Mouse (Mus musculus) embryo, embryonic 10 days (tissue): ENCODE results near the gene Gm5244.

Source experiments
- DNase-seq: peaks from one replicate; pipeline ENCODE4 v3.0.0-alpha.2; 2015; ENCODE audit warnings: low spot score

Gene Gm5244

DNA sequence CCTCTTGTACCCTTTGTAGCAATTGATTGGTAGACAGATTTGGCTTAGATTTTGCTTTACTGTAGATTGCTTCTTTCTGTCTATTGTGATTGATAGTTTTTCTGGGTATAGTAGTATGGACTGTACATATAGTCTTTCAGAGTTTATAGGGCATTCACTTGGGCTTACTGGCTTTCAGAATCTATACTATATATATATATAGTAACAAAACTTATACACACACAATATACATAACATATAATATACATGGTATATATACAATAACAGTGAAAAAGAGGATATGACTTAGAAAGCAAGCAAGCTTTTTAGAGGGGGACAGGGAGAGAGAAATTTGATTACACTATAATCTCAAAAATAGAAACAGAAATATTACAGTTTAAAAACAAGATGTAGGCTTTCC is at the start of gene Gm5244:
Gene Gm5244 (plus strand): TSS at position 301 of the 400 bp plus-strand sequence.
- no peak for DNase-seq

GRCm38 (mm10) chr19:12797071-12797470 is 49.4 kb upstream of the Gm5244 start:
- peak; percentile 62 for DNase-seq

- DNase-seq, result no peak
Measured at GRCm38 (mm10) chr19:12798404-12798803, 48.1 kb upstream of the Gm5244 start.

DNA sequence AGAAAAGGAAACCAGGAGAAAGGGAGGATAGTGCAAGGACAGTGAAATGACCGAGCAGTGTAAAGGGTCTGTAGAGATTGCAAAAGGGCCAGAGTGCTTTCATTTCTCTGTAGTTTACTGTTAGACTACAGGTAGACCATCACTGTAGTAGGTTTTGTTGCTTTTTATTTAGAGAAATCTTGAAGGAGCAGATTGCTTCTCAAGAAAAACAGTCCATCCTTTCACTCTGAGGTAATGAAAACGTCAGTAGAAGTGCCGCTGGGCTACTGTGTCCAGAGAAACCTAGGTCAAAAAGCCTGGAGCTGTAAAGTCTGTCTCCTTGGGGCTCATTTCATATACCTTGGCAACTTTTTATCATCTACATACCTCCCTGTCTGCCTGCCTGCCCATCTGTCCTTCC is 47.4 kb upstream of the Gm5244 start:
- no peak for DNase-seq

- no peak for DNase-seq
Measured at GRCm38 (mm10) chr19:12800621-12801020, 45.9 kb upstream of the Gm5244 start.

GRCm38 (mm10) chr19:12801046-12801445 is 45.4 kb upstream of the Gm5244 start:
- no peak for DNase-seq

DNA sequence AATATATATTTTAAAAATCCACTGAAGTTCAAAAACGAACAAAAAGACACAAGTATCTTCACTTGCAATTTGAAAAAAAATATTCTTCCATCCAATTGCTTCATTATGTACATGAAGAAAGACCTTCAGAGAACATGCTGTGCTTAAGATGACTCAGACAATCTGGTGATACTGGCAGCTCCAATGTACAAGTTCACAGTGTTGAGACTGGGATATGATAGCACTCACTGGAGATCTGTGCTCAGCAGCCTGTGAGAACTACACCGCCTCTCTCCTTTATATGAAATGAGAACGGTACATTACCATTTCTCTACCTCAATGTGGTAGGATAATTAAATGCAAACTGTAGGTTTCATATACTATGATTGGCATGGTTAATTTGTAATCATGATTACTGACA is 43.7 kb upstream of the Gm5244 start:
- no peak for DNase-seq

GRCm38 (mm10) chr19:12804237-12804636 is 42.2 kb upstream of the Gm5244 start:
- DNase-seq, result no peak

- DNase-seq, result no peak
Measured at GRCm38 (mm10) chr19:12805730-12806129, 40.8 kb upstream of the Gm5244 start.

DNA sequence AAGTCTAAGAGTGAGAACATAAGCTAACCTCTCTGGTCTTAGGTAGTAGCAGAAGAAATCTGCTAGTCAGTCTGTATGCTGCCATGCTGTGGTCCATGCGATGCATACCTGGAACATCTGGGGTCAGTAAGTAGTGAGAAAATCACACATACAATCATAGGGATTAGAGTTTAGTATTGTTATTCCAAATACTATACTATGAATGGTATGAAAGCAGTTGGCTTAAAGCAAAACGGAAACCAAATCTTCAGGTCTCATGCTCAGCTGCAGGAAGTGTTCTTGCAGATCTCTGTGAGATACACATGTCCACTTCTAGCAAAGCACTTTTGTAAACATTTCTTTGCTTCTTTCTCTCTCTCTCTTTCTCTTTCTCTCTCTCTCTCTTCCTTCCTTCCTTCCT is 40.3 kb upstream of the Gm5244 start:
- no peak for DNase-seq

GRCm38 (mm10) chr19:12812644-12813364 is 33.7 kb upstream of the Gm5244 start:
- no peak for DNase-seq

DNA sequence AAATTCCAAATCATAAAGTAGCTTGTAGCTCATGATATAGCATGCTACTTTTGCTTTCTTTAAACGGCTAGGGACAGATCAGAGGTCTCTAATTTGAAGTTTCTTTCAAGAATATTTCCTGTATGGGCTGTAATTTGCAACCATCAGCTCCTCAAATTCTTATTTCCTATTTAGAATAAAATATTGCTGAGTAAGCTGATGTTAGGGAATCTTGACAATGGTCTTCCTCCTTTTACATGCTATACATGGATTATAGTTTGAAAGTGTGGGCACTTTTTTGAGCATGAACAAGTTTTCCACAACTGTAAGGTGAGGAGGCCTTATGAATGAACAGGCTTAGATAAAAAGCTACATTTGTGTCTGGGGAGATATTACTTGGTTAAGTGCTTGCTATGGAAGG is 32.6 kb upstream of the Gm5244 start:
- DNase-seq, result no peak

DNA sequence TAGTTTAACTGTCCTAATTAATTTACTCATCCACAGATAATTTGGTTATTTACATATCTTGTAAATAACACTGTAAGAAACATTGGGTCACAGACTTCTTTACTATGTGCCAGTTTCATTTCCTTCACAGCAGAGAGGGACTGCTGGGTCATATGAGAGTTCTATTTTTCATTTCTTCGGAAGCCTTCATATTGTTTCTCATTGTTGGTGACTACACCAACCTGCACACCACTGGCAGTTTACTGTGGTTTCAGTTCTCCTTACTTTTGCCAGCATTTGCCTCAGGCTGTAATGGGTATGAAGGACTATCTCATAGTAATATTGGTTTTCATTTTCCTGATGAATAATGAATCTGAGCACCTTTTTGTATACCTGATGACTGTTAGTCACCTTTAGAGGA is 28.0 kb upstream of the Gm5244 start:
- no peak for DNase-seq

DNA sequence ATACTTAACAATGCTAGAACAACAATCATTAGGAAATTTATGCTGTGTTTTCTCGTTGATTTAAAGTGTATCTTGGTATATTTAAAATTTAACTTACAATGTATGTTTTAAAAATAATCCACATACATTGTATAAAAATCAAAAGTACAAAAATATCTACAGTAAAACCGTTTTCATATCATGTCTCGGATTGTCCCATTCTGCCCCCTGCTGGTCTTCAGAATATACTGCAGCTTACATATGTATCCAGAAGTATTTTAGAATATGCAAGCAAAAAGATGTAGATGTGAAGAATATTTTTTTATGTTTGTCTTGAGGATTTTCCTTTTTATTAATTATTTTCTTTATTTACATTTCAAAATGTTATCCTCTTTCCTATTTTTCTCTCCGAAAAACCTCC is 26.1 kb upstream of the Gm5244 start:
- DNase-seq, result peak; percentile 37

DNA sequence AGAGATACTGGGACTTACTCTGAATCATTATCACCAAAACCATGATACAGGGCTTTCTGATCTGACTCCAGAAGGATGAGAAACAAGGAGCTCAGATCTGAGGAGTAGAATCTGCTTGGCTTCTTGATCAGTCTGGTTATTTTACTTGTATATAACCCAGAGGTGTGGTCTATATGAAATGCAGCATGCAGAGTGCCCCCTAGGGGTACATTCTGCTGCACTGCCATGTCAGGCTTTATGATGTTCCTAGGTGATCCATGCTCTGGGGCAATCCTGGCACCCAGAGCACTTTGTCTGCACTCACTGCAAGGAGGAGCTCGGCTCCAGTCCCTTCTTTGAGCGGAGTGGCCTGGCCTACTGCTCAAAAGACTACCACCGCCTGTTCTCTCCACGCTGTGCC is 21.9 kb upstream of the Gm5244 start:
- DNase-seq, result no peak

DNA sequence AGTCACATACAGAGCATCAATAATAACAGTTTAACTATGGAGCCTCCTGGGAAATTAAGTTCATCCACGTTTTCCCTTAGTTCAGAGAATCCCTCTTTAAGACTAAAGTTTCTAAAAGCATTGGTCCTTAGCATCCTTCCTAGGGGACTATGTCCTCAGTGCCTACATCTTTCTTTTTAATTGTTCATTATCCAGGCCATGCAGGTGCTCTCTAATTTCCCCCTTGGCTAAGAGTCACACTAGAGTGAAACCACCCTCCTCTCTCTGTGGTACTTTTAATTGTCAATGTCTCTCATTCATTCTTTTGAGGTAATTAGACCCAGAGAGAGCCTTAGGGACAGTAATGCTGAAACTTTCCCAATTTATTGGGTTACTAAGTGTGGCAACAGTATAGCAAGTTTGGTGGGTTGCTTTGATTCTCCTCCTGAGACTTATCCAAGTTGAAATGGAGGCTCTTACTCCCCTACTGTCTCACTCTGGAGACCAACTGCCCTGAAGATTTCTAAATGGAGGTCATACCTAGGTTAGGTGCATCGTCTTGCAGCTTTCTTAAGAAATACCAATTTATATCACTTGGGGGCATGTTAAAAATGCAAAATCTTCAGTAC is 15.6 kb upstream of the Gm5244 start:
- DNase-seq, result no peak

GRCm38 (mm10) chr19:12831559-12831958 is 14.9 kb upstream of the Gm5244 start:
- no peak for DNase-seq

DNA sequence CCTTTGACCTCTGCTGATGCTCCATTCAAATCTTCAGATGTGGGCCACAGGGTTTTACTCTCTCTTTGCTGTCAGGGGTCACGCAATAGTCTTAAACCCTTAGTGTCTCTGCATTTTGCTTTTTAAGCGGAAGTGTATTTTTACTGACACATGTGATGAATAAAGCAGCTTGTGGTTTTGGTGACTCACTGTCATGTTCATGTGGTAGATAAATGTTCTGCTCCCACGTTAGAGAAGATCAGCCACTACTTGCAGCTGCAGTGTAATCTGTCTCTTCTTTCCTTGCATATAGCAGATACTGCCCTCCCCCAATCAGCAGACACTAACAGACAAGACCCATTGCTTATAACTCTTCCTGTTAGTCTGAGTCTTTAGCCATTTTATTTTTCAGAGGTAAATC is 12.9 kb upstream of the Gm5244 start:
- DNase-seq, result no peak

- DNase-seq, result no peak
Measured at GRCm38 (mm10) chr19:12838507-12838906, 8.0 kb upstream of the Gm5244 start.

- DNase-seq, result no peak
Measured at GRCm38 (mm10) chr19:12856983-12857382, 10.5 kb downstream of the Gm5244 start, which contains the start of gene Olfr1444. TSS of gene Olfr1444 (plus strand) at chr19:12857283.

DNA sequence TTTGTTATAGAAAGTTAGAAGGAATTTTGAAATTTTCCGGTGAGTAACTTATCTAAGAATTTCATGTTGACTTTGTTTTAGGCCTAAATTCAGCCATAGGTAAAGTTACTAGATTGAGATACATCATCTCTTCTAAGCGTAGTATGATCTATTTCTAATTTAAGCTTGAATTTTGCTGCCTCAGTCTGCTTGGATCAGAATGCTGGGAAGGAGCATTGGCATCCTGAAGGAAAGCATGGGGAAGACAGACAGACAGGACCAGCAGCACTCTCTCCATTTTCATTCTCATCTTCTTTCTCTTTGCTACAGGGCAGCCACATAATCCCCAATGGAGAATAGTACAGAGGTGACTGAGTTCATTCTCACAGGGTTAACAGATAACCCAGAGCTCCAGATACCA is 37.1 kb downstream of the Gm5244 start, which contains the start of gene Olfr1445:
Gene Olfr1445 (plus strand): TSS at position 301 of the 400 bp plus-strand sequence.
- DNase-seq, result no peak

DNA sequence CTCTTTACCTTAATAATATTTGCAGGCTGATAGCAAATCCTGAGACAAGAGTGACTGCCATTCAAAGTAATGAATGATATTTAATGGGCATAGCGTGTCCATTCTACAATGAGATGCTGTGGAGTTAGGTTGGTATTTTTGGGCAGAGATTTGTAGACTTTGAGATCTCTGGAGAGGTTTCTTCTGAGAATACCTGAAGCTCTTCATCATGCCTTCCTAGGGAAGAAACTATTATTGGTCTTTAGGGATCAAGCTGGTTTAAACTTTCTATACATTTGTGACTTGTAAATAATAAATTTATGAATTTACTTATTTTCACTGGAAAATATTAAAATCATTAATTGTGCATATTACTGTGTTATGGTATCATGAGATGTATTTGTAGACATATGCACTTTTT is 46.9 kb downstream of the Gm5244 start, which contains the start of gene Olfr1446:
Gene Olfr1446 (minus strand): TSS at position 101 of the 400 bp plus-strand sequence.
- DNase-seq, result no peak
